Mouse (Mus musculus) hematopoietic stem cell, adult 5-6 weeks (primary cell): ENCODE measurements around the gene Trcg1. TPM values are rescaled to one million over a fixed set of nuclear protein-coding genes. Genes with fewer than 3 reads are reported as not detected.

Experiments
- ATAC-seq, 2 experiments: fragments of 125-278 bp in 1 of 2; replicated peaks in 1 of 2; 2 replicates each; pipeline ENCODE4 v1.8.0; 2016 to 2017; ENCODE audit warnings: inconsistent platforms in 2 of 2, mild to moderate bottlenecking in 2 of 2, moderate number of reproducible peaks in 2 of 2, low read depth in 1 of 2, moderate TSS enrichment in 1 of 2; ENCODE audit not compliant: low FRiP score in 2 of 2, poor library complexity in 2 of 2, severe bottlenecking in 2 of 2, insufficient read depth in 1 of 2, low TSS enrichment in 1 of 2
- total RNA-seq: library from RNA; stranded (forward); fragments of 172-1452, 232-1000 nt; gene quantifications from 2 replicates; pipeline ENCODE4 v1.2.3, GENCODE M21; 2017

Trcg1 gene
- total RNA-seq, 1 experiment from 2014 or later: not detected

DNA sequence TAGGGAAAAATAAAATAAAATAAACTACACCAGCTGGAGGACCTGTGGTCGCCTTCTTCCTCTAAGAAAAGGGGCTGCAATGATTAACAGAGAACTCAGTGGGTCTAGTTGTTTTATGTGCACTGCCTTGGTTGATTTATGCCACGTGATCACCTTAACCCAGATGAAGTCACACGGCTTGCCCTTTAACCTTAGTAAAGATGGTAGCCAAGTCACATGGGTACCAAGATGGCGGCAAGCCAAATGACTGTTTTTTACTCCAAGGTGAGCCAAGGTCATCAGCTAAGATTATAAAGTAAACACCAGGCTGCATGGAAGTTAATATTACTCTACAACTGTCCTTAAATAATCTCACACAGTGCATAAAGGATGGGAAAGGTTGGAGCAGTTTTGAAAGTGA is 6.6 kb upstream of the Trcg1 start:
- ATAC-seq: no peak

DNA sequence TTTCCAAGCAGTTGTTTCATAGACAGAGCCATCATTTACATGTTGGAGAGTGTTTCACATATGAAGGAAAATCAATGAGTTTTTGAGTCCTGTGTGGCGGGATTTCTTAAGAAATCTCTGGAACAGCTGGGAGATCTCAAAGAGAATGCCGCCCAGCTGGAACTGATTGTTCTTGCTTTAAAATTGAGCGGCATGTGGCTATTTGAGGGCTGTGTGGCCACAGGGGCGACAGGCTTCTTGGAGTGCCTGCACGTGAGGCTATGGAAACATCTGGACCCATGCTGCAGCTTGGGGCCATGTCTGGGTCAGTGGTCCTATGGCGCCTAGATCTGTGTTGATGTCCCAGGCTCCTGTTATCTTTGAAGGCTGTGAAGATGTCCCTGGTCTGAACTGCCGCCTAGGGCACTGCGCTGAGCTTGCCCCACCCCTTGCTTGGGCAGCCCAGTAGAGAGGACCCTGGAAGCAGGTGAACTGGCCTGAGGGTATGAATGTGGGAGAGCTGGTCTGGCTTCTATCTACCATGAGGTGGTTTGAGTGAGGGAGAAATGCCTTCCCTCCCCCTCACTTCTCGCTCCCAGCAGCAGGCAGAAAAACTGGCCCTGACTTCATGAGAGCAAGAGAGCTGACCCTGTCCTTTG is 6.1 kb upstream of the Trcg1 start:
- no peak for ATAC-seq

DNA sequence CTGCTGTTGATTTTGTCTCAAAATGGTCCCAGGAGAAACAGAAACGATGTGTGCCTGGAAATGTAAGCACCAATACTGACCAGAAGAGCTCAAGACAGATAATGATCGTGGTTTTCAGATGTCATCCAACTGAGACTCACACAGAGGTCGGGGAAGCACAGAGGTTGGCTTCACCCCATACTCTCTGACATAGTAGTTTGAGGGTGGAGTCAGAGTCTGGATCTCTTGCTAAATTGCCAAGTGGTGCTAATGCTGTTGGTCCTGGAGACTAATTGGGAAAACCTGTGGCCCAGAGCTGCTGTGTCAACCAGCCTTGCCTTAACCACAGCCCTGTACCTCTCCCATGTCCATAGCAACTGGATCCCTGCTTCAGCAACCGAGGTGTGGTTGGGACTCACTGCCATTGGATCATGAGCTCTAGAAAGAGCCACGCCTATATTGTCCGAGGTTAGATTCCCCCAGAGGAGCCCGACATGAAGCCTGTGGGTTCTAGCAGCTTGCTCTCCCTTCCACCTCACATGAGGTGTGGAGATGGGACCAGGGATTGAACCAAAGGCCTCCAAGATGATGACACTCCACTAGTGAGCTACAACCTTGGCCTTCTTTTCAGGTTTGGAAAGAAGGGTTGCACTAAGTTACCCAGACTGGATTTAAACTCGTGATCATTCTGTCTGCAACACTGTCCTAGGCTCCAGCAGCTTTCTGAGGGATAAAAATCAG is 4.7 kb upstream of the Trcg1 start:
- ATAC-seq: no peak

DNA sequence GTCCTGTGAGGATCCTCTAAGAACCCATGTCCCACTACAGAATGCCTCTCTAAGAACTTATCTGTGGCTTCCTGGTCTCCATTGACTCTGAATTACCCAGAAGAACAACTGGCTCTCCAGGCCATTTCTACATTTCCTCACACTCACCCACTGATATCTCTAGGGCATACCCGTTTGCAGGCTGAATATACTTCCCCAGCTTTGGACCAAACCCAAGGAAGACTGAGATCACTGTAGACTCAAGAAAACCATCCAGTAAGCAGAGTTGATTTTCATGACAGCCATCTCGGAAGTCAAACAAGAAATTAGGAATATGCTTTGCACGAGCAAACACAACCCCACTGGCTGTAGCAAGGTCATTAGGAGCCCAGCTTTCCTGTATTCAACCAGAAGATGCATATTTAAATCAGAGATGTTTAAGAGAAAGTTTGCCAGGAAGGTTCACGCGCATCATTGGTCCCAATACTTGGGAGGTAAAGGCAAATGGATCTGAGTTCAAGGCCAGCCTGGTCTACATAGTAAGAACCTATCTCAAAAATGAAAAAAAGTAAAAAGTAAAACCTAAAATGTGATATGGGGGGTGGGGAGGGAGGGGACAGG is 3.9 kb upstream of the Trcg1 start:
- ATAC-seq: no peak

DNA sequence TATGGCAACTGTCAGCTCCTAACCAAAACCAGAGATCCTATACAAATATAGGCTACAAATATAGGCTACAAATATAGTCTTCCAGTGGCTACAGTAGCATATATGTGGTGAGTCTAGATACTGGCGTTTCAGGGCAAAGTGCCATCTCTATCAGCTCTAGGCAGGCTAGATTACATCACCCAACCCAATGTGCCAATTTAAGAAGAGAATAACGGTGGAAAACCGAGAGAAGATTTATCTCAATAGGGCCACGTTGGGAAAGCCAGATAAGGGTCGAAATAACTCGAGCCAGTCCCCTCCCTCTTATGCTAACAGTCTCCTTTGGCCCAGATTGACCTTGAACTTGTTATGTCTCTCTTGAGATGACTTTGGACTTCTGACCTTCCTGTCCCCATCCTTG is 3.2 kb upstream of the Trcg1 start:
- ATAC-seq: no peak

DNA sequence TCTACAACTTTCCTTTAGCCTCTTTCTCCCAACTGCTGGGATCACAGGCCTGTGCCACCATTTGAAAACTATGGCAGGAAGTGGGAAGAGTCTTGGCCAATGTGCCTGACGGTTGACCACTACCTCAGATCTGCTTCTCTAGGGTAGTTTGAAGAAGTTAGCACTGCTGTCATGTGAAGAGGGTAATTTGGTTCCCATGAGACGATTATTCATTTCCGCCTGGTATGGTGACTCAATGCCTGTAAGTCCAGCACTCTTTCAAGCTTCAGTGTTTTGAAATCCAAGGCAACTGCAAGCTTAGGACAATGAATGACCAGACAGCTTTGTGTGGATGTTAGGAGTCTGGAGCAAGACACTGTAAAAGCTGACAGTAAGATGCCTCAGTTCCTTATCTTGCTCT is 2.6 kb upstream of the Trcg1 start:
- 0 out of 4 replicates have a peak, but pooled peaks of 1 of the 2 experiments have one; percentile 9 for ATAC-seq

DNA sequence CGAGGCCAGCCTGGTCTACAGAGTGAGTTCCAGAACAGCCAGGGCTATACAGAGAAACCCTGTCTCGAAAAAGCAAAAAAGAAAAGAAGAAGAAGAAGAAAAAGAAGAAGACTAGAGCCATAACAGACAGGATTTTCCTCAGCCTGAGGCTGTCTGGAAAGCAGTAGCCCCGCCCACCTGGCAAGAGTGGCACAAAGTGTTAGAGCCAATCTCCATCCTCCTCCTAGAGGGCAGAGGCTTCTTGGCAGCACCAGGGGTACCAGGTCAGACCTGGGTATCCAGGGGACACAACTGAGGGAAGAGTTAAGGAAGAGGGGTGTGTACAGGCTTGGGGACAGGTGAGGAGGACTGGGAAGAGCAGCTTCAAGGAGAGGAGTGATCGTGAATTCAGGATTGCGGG is 1.3 kb downstream of the Trcg1 start:
- no peak for ATAC-seq

DNA sequence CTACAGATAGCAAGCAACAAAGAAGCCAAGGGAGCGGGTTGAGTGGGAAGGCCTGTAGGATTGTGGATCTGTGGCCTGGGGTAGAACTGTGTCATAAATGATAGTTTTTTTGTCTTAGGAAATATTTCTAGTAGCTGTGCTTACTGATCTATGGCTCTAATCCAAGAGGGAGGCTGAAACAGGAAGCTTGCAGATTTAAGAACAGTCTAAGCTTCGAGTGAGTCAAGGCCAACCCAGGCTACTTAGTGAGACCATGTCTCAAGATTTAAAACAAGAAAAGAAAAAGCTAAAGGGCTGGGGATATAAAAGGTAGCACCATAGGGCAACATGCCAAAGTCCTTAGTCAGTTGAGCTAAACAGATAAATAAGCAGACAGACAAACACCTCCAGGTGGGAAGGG is 1.9 kb downstream of the Trcg1 start:
- no peak for ATAC-seq

DNA sequence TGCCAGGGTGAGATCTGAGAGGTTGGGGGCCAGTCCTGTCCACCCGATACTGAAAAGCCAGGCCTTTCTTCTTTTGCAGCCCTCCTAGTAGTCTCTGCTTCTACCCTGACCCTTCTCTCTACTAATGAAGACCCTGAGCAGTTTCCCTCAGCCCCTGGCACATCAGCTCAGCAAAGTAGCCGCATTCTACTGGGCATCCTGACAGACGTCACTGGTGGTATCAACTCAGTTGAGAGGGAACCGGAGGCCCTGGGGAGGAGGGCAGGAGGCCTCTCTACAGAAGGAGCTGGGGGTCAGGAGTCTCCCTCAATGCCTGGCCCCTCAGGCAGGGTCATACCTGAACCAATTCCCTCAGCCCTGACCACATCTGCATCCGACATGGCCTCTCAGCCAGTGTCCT is 4.8 kb downstream of the Trcg1 start:
- ATAC-seq: no peak

DNA sequence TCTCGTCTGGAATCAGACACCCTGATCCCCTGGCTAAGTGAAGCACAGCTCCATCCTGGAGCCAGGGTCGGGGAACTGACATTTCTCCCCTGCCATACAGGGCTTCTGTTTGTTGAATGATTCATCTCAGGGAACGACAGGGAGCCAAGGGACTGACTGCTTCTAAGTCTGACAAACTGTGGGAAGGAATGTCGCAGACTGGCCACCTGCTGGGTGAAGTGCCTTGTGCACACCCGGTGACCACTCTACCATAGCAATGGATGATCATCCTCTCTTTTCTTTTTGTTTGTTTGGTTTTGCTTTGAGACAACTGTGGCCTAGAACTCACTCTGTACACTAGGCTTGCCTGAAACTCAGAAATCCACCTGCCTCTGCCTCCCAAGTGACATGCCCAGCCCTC is 6.6 kb downstream of the Trcg1 start:
- ATAC-seq: no peak

DNA sequence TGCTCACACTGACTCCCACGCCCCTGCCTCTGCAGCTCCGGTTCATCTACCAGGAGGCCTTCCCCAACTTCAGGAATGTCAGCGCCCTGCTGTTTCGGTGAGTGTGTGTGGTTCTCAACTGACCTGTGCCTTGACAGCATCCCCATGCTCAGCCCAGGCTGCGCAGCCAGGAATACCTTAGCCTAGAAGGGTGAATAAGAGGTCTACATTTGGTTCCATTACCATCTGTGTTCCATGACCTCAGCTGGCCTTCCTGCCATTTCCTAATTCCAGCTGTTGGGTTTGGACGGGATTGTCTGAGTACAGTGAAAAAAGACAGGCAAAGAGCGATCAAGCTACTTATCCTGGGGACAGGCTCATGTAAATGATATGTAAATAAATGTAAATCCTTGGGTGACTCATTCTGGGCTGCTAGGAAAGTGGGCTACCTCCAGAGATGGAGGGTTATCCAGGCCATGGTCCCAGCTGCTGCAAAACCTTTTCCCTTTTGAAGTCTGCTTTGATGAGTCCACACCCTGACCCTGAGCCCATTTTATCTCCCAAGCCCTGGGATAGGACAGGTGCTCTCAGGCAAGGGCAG is 7.8 kb downstream of the Trcg1 start:
- ATAC-seq: no peak

DNA sequence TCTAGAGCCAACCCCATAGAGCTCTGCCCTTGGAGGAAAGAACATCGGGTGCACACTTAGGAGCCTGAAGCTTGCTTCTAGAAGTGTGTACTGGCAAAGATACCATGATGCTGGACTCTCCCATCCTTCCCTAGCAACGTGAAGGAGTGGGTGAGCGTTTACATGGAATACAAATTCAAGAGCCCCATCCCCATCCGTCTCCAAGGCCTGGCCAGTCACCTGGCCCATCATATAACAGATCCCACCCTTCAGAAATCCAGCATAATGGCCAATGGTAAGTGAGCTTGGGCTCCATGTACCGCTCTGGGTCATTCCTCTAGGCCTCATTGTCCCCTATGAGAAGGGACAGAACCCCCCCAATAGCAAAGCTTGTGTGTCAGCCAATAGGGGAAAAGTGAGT is 10.1 kb downstream of the Trcg1 start:
- ATAC-seq: no peak

DNA sequence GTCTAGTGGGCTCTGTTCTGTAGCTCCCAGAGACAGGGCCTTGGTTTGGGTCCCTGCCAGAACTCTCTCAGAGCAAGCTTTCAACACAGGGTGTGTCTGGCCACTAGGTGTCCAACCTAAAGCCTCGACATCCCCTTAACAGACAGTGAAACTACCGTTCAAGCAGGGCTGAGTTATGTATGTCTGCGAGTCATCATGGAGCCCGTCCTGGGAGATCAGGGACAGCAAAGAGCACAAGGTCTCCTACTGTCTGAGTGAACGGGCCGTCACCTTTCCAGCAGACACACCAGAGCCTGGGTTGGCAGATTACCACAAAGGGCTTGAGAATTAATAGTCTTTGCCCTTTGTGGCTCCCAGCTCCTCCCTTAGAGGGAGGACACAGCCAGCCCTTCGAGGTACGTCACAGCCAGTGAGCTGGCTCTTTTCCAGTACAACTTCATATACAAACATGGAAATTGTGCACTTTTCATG is 10.9 kb downstream of the Trcg1 start:
- 0 out of 4 replicates have a peak, but pooled peaks have one; percentile 16 to 19 for ATAC-seq

DNA sequence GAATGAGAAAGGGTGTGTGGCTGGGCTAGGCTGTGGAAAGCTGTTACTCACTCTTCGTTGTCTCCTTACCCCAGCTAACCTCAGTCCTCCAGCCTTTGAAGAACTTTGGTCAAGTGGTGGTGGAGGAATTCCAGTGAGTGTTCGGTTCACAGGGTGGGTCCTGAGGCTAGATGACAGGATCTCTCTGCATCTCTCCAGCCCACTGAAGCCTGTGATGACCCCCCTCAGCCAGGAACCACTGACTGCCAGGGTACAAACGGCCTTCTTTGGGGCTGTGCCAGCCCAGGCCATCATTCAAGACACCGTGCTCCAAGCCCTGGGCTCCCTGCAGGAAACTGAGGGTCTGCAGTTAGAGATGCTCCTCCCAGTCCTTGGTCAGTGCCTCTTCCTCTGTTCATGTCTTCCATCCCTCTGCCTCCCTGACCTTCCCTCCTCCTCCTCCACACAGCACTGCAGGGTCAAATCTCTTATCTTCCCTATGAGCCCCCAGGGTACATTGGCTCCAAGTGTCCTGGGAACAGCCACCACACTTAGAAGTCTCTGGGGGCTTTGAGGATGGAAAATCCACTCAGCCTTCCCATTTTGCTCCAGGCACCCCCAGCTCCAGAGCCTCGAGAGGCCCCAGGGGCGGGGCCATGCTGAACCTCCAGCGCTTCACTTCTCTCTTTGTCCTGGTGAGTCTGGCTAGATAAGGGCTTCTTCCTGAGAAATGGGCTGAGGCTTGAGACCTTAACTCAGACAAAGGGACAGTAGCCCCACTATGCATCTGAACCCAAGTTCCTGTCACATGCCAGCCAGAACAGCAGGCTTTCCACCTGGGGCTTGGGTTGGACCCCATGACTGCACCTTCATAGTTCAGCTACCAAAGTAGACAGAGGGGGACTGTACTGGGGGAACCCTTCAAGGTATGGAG is 11.9 kb downstream of the Trcg1 start:
- no peak for ATAC-seq

DNA sequence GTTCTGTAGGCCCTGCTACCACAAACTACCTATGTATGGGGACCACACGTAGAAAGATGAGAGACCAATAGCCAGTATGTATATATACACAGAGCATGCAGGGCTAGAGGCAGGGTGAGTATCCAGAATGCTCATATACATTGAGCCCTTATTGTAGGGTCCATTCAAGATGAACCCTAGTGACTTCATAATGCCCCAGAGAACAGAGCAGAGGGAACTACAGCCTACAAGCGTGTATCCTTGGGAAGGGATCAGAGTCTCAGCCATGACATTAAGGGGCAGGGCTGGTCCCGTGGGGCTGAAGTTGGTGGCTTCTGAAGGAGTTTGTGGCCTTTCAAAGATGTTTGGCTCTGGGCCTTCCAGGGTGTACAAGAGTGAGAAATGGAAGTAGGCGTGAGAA is 13.7 kb downstream of the Trcg1 start:
- no peak for ATAC-seq

DNA sequence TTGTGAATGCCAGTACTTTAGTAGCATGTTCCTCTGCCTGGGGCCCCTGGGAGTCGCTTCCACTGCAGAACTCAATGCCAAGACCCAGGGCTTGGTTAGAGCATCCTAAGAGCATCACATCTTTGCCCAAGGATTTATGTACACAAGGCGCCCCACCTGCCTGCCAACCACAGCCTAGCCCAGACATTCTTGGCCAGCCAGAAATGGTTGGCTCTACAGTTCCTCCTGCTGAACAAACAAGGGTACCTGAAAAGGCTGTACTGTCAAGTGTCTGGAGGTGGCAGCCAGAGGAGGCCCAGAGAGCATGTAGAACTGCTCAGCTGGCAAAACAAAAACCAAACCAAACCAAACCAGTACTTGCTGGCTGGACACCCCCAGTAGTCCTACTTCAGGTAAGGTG is 14.8 kb downstream of the Trcg1 start:
- no peak for ATAC-seq

DNA sequence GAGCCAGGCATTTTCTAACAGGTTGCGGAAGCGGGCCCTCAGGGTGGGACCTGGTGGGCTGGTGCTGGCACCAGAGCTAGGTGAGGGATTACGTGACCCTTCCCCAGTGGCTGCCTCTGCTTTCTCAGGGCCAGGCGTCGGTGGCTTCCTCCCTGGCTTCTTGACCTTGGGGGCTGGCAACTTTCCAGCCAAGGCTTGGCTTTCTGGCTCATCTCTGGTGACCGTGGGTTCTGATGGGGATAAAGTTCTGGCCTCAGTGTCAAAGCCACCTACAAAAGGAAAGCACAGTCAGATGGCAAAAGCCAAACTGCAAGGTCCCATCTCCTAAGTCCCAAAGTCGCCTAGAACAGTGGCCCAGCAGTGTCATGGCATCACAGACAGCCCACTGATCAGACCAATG is 17.7 kb downstream of the Trcg1 start:
- no peak for ATAC-seq
